ENCODE assay signal across 18 mouse cellular contexts in the genomic region with DNA sequence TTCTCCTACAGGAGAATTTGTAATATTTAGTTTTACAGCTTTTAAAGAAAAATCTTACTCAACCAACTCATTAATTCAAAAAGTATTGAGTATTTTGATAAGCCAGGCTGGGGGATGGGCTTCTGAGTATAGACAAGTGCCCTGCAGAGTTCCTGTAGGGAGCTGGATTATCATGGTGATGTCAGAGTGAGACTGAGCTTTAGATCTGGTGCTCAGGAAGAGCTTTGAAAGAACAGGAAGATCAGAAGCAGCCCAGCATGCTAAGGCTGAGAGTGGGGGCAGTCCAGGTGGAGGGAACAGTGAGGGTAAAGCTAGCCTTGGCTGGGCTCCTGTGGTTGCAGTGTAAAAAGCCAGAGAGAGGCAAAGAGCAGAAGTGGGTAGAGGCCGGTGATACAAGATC. TPM values are rescaled to one million over a fixed set of nuclear protein-coding genes. Genes with fewer than 3 reads are reported as not detected.
A peak's percentile ranks its signal among the peaks of the same experiment; 100 is the strongest.
DNase-seq lines count a peak whose midpoint lies in the region.
"Had no signal": no experiment of that assay in that cellular context is flagged by ENCODE, and none has a peak within 500 bp of the region (broad histone marks: within the 10 kb centered on the region; RNA-seq: fewer than 3 reads in every experiment).

No protein-coding gene starts in this region.

- DNase-seq in spleen, adult 18-20 months: peak; percentile 14 to 22
- no peak for DNase-seq in spleen, postnatal 4 days (ENCODE audit: low spot score in 2 of 2)
- DNase-seq in B cell, adult 2 months: peak; percentile 34
- peak; percentile 5 for DNase-seq in T-cell, adult 2 months (ENCODE audit: low spot score)
- peak; percentile 23 for DNase-seq in thymus, postnatal 14 days
- no peak for DNase-seq in frontal cortex, postnatal 36 days (ENCODE audit: low spot score in 2 of 2)
- no peak for DNase-seq in heart, adult 18-20 months
- DNase-seq in heart, postnatal 10 days: no peak
- DNase-seq: adrenal gland, adult 2 months; adrenal gland, postnatal 14 days; cerebellum, adult 11 months; cerebellum, adult 2 months; cerebellum, adult 9-11 months; cerebellum, postnatal 25 days; gastrocnemius, postnatal 10 days; gastrocnemius, postnatal 36 days; heart, postnatal 14 days; heart, postnatal 4 days had no signal

- intact Hi-C loops in heart, postnatal 10 days (cut with DNase I): loop anchor here (10.0 kb wide), 2 partner anchors 324 to 516 kb away; a partner anchor contains a TSS

RNA-seq across cellular contexts. Expression of a gene that starts 9.5 kb away (rescaled TPM):
- 10 to 100 TPM; 60.3 to 62.0 TPM for total RNA-seq in heart, adult 18-20 months (2021)
- total RNA-seq in heart, postnatal 10 days (2021): 10 to 100 TPM; 85.4 to 92.6 TPM

Comparison
In these comparisons a context has a peak if more than half of its experiments do, and no peak if none do; other contexts are left out.
1. DNase-seq: peak in spleen, adult 18-20 months (2 of 2), B cell, adult 2 months (2 of 2), T-cell, adult 2 months (single experiment) and thymus, postnatal 14 days (single experiment); none in spleen, postnatal 4 days (0 of 2), frontal cortex, postnatal 36 days (0 of 2), heart, adult 18-20 months (0 of 2) and heart, postnatal 10 days (0 of 2).